Mouse (Mus musculus): ENCODE data around the gene Samd10. TPM values are rescaled to one million over a fixed set of nuclear protein-coding genes. Genes with fewer than 3 reads are reported as not detected.

Gene Samd10
- polyA plus RNA-seq, 1 experiment from 2014 or later, result 27.4 TPM

DNA sequence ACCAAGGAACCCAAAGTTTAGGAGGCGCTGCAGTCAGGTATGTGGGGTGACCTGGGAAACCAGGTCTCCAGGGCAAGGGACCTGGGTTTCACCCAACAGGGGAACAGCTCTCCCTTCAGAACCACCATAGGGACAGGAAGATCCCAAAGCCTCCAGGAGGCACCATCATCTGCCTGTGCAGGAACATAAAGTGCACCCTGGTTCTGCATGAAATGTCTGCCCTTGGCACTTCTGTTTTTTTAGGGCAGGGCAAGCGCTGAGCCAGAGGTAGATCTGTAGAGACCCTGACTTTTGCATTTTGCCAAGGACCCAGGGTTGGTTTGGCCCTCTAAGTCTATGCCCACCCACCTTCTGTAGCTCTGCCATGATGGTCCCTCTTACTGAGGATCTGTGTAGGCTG, 16.7 kb downstream of the Samd10 start:
- no peaks in the 10 kb centered on the region for H3K9me3 ChIP-seq (replicated peaks; ENCODE audit: low read length)
- ATAC-seq (replicated peaks; ENCODE audit: low FRiP score, low read depth), result no peak
- peaks cover 20% of the 10 kb centered on the region for H3K4me1 ChIP-seq (replicated peaks; ENCODE audit: insufficient read depth, low read length)
- no peak for TF ChIP-seq CTCF (IDR thresholded peaks at IDR 0.05; ENCODE audit: low read depth)
- H3K9ac ChIP-seq (ENCODE audit: low read depth, low read length), result no peak overlapping the region
- no peak for DNase-seq (ENCODE audit: low spot score)
- H3K36me3 ChIP-seq (ENCODE audit: insufficient read depth, low read length), result peaks cover 28% of the 10 kb centered on the region
- H3K4me3 ChIP-seq (replicated peaks; ENCODE audit: low read depth, low read length), result no peak overlapping the region; the same call in 1 of the 2 replicates
- no peak overlapping the region for H3K27ac ChIP-seq
- peak overlapping the region; percentile 97 for H3K4me2 ChIP-seq (ENCODE audit: low read length)
- no peaks in the 10 kb centered on the region for H3K27me3 ChIP-seq (ENCODE audit: insufficient read depth, low read length)
- WGBS, result 71% methylated on average over 2 of the region's 2 CpGs

DNA sequence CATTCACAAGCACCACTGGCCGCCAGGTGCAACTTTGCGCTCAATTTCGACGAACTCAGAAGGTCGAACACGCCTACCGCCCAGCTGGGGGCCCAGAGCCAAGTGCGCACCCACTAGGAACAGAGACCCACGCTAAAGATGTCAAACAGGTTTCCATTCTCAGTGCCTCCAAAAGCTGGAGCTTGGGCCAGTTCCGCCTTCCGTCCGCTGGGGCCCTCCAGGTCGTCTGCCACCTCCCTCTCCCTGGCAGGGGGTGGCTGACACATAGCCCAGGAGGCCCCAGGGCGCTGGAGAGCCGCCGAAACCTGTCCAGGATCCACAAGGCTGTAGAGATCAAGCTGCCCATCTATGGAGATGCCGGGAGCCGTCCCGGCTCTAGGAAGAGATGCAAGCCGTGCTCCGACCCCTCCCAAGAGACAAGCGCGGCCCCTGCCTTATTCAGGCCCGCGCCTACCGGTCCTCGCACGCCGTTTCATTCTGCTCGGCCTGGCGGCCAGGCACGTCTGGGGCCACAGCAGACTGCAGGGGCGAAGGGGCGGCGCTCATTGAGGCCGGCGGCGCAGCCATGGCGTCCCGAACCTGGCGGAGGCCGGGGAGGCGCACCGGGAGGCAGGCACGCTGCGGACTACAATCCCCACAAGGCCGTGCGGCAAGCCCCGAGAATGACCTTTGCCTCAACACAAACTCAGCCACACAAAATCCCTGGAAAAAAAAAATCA, 17.5 kb downstream of the Samd10 start:
- Histone ChIP-seq H3K27ac (peak overlapping the region; percentile 90), H3K27me3 (ENCODE audit: insufficient read depth, low read length) (no peaks in the 10 kb centered on the region), H3K36me3 (ENCODE audit: insufficient read depth, low read length) (peaks cover 21% of the 10 kb centered on the region), H3K9me3 (replicated peaks; ENCODE audit: low read length) (no peaks in the 10 kb centered on the region), H3K4me3 (replicated peaks; ENCODE audit: low read depth, low read length) (peak overlapping the region; percentile 70), H3K4me2 (ENCODE audit: low read length) (peak overlapping the region; percentile 97), H3K9ac (ENCODE audit: low read depth, low read length) (peak overlapping the region; percentile 84), H3K4me1 (replicated peaks; ENCODE audit: insufficient read depth, low read length) (peaks cover 20% of the 10 kb centered on the region)
- peak; percentile 83 for DNase-seq (ENCODE audit: low spot score)
- under 1% methylated on average over 49 of the region's 49 CpGs for WGBS
- TF ChIP-seq CTCF (IDR thresholded peaks at IDR 0.05; ENCODE audit: low read depth), result no peak; the same call in 1 of the 2 replicates
- peak; percentile 71 for ATAC-seq (replicated peaks; ENCODE audit: low FRiP score, low read depth)

GRCm38 (mm10) chr2:181581016-181581401, 18.0 kb downstream of the Samd10 start:
- ATAC-seq (replicated peaks; ENCODE audit: low FRiP score, low read depth), result peak; percentile 80
- H3K9ac ChIP-seq (ENCODE audit: low read depth, low read length), result peak overlapping the region; percentile 84

GRCm38 (mm10) chr2:181580131-181580772, 18.8 kb downstream of the Samd10 start:
- no peak for TF ChIP-seq CTCF (IDR thresholded peaks at IDR 0.05; ENCODE audit: low read depth)
- Histone ChIP-seq H3K9me3 (replicated peaks; ENCODE audit: low read length) (no peaks in the 10 kb centered on the region), H3K4me3 (replicated peaks; ENCODE audit: low read depth, low read length) (peak overlapping the region; percentile 70), H3K4me1 (replicated peaks; ENCODE audit: insufficient read depth, low read length) (peaks cover 20% of the 10 kb centered on the region), H3K36me3 (ENCODE audit: insufficient read depth, low read length) (peaks cover 13% of the 10 kb centered on the region), H3K27me3 (ENCODE audit: insufficient read depth, low read length) (no peaks in the 10 kb centered on the region), H3K9ac (ENCODE audit: low read depth, low read length) (peak overlapping the region; percentile 84), H3K4me2 (ENCODE audit: low read length) (peak overlapping the region; percentile 97), H3K27ac (peak overlapping the region; percentile 90)
- 72% methylated on average over 5 of the region's 5 CpGs for WGBS
- DNase-seq (ENCODE audit: low spot score), result no peak
- no peak for ATAC-seq (replicated peaks; ENCODE audit: low FRiP score, low read depth)

More at GRCm38 (mm10) chr2:181581016-181581401, 18.0 kb downstream of the Samd10 start:
- peak overlapping the region; percentile 90 for H3K27ac ChIP-seq
- peak overlapping the region; percentile 70 for H3K4me3 ChIP-seq (replicated peaks; ENCODE audit: low read depth, low read length)
- H3K9me3 ChIP-seq (replicated peaks; ENCODE audit: low read length), result no peaks in the 10 kb centered on the region
- no peaks in the 10 kb centered on the region for H3K27me3 ChIP-seq (ENCODE audit: insufficient read depth, low read length)
- H3K36me3 ChIP-seq (ENCODE audit: insufficient read depth, low read length), result peaks cover 16% of the 10 kb centered on the region
- 1% methylated on average over 11 of the region's 11 CpGs for WGBS
- DNase-seq (ENCODE audit: low spot score), result peak; percentile 98
- TF ChIP-seq CTCF (IDR thresholded peaks at IDR 0.05; ENCODE audit: low read depth), result peak; percentile 98
- peak overlapping the region; percentile 97 for H3K4me2 ChIP-seq (ENCODE audit: low read length)
- H3K4me1 ChIP-seq (replicated peaks; ENCODE audit: insufficient read depth, low read length), result peaks cover 20% of the 10 kb centered on the region

GRCm38 (mm10) chr2:181579681-181580080, 19.3 kb downstream of the Samd10 start:
- Histone ChIP-seq H3K27me3 (ENCODE audit: insufficient read depth, low read length) (no peaks in the 10 kb centered on the region), H3K36me3 (ENCODE audit: insufficient read depth, low read length) (peaks cover 7% of the 10 kb centered on the region), H3K27ac (peak overlapping the region; percentile 71; the same call in 1 of the 2 replicates), H3K4me2 (ENCODE audit: low read length) (no peak overlapping the region), H3K4me3 (replicated peaks; ENCODE audit: low read depth, low read length) (no peak overlapping the region), H3K9ac (ENCODE audit: low read depth, low read length) (no peak overlapping the region), H3K4me1 (replicated peaks; ENCODE audit: insufficient read depth, low read length) (peaks cover 20% of the 10 kb centered on the region), H3K9me3 (replicated peaks; ENCODE audit: low read length) (no peaks in the 10 kb centered on the region)
- ATAC-seq (replicated peaks; ENCODE audit: low FRiP score, low read depth) (no peak), DNase-seq (ENCODE audit: low spot score) (no peak)
- TF ChIP-seq CTCF (IDR thresholded peaks at IDR 0.05; ENCODE audit: low read depth), result no peak
- 84% methylated on average over 1 of the region's 1 CpGs for WGBS

- Histone ChIP-seq H3K4me2 (ENCODE audit: low read length) (no peak overlapping the region), H3K4me1 (replicated peaks; ENCODE audit: insufficient read depth, low read length) (peaks cover 20% of the 10 kb centered on the region), H3K9ac (ENCODE audit: low read depth, low read length) (0 out of 2 replicates have a peak overlapping the region, but pooled peaks have one; percentile 18), H3K27me3 (ENCODE audit: insufficient read depth, low read length) (no peaks in the 10 kb centered on the region), H3K36me3 (ENCODE audit: insufficient read depth, low read length) (0 out of 2 replicates have a peak, but pooled peaks cover 2% of the 10 kb centered on the region), H3K9me3 (replicated peaks; ENCODE audit: low read length) (no peaks in the 10 kb centered on the region), H3K27ac (peak overlapping the region; percentile 71; the same call in 1 of the 2 replicates), H3K4me3 (replicated peaks; ENCODE audit: low read depth, low read length) (no peak overlapping the region)
- ATAC-seq (replicated peaks; ENCODE audit: low FRiP score, low read depth) (no peak), DNase-seq (ENCODE audit: low spot score) (peak; percentile 78)
- TF ChIP-seq CTCF (IDR thresholded peaks at IDR 0.05; ENCODE audit: low read depth), result no peak
- WGBS, result 25% methylated on average over 5 of the region's 5 CpGs
These were observed 20.0 kb downstream of the Samd10 start for GRCm38 (mm10) chr2:181578790-181579618.

Measured in kidney, postnatal 0 days (tissue).